Mouse (Mus musculus) frontal cortex, postnatal 25 days (tissue): Measurements from ENCODE around the gene Astn2.

Experiments used
- DNase-seq, 2 experiments: peaks; one replicate each; pipeline ENCODE4 v3.0.0; 2022; ENCODE audit warnings: low spot score in 2 of 2

The Astn2 gene

DNA sequence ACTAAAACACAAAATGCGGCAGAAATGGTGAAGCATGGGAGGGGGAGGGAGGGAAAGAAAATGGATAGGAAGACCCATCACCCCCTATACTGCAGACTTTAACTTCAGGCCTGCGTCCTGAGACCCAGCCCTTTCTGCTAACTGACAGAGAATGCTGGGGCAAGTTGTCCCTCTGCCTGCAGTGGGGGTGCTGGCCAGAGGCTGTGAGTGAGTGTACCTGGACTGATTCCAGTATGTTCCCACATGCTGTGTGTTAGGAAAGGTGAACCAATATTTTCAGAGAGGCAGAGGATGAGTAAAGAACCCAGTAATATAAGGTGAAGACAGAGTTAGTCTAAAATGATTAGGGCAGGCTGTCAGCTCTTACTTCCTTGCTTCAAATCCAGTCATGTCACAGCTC, 561.2 kb downstream of the Astn2 start:
- DNase-seq: no peak

DNA sequence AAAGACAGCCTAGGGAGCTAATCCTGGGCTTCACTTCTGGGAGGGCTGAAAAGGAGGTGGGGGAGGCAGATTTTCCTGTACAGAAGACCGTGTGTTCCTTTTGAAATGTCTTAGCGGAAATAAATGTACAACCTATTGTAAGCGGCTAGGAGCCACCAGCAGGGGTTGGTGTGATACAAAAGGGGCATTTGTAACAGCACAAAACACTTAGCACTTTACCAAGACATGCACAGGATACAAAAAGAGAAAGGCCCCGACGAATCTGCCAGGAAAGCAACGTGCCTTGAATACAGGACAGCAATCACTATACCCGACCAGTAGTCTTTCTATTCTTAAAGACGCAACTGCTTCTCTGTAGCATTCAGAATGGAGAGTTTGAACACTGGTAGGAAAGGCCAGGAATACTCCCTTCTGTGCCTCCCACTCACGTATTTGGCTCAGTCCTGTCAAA, 564.8 kb downstream of the Astn2 start:
- DNase-seq: peak; percentile 13 to 16

DNA sequence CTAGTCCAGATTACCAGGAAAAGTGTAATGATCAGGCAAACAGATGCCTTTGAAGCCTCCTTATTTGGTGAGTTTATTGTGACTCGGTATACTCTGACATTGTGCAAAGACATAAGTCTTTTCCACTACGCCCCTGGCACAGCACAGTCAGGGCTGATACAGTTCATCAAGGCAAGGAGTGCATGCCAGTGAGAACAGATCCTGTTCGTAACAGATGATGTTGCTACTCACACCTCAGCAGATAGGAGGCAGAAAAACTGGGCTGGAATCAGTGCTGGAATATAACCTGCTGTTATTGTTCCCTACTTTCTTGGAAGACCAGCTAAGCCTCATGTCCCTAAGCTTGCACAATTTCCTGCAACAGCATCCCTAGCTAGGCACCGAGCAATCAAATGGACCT, 565.6 kb downstream of the Astn2 start:
- DNase-seq: no peak

DNA sequence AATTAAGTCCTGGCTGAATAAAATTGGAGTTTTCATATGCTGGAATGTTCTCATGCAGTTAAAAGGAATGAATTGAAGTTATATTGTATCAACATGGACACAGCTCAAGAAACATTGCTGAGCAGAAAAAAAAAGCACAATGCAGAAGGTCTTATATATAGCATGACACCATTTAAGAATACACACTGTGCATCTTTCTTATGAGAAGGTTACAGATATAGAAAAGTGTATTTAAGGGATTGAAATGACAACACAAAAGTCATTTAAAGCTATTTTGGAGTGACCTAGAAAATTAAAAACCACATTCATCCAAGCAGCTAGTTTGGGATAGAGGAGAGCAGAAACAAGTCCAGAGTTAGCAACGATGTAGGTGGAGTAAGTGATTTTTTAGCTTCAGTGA, 571.4 kb downstream of the Astn2 start:
- DNase-seq: no peak

DNA sequence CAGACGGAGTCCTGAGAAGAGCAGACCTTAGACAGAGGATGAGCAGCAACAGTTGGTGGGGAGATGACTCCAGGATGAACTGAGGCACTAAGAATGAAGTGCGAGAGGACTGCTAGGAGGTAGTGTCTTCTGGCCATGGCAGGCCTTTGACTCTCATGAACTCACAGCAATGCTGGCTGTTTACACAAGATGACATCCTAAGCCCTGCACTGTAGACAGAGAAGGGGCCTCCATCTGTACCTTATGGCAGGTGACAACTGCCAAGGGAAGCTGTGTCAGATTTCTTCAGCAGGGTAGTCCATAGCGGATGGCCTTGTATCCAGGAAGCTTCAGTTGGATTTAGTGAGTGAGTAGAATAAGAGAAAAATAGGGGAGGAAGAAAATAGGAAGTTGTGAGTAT, 572.5 kb downstream of the Astn2 start:
- DNase-seq: no peak

DNA sequence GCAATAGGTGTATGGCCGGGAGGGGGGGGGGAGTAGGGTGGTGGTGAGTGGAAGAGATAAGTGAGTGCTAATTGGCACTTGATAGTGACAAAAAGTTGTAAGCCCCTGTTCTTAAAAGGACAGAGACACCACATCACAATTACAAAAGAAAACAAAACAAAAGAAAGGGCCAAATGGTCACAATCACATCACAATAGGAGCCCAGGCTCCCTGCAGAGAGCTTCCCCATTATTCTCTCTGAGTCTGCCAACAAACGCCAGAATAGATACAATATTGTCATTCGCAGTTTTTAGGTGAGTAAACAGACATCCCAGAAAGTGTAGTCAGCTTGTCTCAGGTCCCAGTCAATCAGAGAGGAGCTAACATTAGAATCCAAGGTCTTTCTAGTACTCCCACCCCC, 573.9 kb downstream of the Astn2 start:
- no peak for DNase-seq

DNA sequence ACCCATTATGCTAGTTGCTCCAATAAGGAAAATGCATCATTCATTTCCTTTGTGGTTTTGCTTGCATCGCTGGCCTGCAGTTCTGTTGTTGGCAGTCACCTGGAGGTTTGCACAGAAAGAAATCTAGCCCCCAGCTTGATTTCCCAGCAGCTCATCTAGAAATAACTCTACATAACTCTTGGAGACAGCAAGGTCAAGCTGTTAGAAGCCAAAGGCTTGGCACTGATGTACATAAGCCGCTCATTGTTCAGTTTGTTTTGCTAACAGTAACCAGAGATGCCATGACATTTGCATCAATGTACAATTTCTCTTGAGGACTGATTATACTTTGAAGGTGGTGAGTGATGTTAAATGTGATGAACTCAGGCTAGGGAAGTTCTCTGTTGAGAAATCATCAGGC, 583.3 kb downstream of the Astn2 start:
- DNase-seq: no peak

DNA sequence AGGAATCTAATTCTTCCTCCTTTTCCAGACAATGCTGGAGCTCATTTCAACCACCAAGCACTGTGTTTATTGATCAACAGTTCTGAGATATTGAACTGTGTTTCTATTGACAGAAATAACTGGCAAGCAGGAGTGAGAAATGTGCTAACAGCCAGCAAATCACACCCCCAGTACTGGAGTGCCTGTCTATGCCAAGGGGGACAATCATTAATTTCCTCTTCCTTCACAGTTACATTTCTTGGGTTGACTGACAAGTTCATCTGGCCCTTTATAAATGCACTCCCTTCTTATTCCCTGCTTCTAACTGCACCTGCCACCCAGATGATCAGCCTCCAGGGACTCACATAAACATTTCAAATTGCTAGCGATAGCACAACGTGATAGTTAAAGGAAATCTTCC, 584.2 kb downstream of the Astn2 start:
- no peak for DNase-seq

DNA sequence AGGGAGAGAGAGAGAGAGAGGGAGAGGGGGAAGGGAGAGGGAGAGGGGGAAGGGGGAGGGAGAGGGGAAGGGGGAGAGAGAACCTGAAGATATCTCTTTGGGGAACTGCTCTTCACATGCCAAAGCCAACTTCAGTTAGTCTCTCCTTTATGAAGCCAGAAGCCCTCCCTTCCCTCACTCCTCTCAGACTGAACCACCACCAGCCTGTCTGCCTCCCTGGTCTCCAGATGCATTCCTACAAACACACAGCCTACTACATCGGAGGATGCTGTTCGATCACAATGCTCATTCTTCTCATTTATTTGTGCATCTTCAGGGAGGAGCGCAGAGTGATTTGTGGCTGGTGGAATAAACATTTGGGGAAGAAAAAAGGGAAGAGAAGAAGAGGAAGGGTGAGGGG, 584.6 kb downstream of the Astn2 start:
- DNase-seq: no peak

DNA sequence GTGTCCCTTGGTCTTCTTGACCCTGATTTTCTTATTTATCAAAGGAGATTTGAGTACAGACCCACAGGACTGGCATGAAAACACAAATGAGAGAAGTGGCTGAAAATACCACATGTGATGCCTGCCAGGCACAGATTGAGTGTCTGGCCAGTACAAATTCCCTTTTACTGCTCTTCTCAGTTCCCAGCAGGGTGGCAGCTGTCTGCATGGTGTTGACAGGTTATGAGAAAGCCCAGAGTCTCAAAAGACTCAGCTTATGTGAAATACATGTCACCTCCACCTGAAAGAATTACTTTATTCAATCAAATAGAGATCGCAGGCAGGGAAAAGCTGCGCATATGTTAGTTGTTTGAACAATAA, 590.3 kb downstream of the Astn2 start:
- DNase-seq: no peak

DNA sequence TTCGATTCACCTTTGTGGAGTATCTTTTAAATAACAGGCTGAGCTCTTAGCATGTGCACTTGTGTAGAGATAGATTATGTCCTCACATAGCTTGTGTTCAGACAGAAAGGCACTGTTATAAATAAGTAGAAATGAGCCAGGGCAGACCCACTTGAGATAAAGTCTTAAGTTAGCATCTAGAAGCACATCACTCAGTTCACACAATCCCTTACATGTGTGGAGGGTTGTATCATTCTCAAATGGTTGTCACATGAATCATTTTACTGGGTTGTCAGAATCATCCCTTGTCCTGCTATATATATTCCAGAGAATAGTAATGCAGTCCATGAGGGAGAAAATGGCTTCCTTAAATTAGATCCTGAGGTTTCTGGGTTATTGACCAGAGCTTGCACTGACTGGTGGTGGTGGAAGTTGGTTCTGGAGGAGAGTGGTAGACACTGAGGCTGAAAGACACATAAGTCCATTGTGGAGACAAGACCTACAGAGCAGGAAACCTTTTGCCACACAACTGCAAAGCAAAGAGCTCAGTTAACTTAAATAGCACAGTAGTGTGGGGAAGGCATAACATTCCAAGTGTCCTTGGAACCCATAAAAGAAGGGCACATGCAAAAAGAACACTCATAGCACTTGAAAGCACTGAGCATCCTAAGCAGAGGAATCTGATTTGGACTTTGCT, 590.8 kb downstream of the Astn2 start:
- no peak for DNase-seq

DNA sequence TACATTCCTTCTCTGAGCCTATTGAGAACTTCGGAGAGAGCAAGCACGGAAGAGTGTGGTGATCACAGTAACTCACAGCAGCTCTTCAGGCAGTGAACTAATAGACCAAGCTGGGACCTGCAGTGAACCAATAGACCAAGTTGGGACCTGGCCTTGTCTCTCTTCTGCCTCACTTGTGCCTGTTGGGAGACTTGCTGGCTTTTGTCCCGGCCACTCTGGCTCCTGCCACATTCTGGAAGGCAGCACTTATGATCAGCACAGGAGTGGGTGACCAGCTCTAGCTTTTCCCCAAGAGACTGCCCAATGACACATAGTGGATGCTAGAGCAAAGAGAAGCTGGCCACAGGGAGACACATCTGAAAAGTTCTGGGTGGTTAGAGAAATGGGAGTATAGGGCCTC, 597.1 kb downstream of the Astn2 start:
- DNase-seq: no peak

DNA sequence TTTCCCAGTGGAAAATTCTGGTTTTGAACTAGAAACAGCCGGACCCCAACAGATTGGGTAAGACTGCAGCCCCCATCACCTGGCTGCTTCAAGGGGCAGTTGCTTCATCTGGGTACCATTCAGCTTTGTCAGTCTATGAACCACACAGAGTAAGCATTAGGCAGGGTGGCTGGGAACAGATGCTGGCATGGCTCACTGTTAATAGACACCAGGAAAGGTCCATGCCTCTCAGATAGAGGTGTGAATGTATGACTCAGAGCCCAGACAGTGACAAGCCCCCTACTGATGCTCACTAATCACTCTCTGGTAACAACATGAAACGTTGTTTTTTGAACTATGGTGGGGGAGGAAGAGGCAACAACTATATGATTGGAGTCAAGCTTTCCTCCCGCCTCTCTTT, 603.2 kb downstream of the Astn2 start:
- no peak for DNase-seq

DNA sequence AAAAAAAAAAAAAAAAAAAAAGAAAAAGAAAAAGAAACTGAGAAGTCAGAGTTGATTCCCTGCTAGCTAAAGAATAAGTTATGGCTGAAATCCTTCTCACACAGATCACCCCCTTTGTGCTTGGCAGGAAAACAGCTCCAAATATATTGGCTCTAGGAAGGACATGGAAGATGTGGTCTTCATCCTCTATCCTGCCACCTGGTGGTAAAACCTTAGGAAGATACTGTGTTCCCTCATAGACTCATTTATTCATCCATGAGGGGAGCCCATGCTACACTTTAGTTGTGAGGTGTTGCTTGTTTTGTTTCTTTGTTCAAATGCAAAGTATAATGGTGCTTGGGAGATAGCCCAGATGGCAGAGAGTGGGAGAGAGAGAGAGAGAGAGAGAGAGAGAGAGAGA, 613.4 kb downstream of the Astn2 start:
- no peak for DNase-seq

DNA sequence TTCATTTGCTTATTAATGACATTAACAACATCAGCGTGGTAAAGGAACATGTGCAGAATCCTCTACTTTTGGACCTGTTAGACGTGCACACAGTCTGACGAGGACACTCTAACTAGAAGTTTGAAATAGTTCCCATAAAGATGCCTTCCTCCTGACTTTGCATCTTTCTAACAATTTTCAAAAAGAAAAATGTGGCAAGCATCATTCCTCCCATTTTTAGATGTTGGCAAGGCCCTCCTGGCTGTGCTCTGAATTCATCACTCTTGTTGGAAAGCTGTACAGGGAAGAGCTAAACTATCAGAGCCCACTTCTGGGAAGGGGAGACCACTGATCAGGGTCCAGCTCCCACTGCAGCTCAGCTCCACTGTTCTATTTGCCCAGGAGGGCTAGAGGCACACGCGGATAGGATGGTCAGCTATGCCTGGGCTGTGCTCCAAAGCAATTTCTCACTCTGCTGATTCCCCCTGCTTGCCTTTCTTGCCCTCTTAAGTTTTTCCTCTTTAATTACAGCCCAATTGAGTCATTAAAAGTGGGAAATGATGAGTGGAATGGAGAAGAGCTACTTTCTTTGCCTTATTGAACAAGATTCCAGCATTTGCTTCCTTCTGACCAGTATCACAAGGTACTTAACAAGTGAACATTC, 630.9 kb downstream of the Astn2 start:
- no peak for DNase-seq

DNA sequence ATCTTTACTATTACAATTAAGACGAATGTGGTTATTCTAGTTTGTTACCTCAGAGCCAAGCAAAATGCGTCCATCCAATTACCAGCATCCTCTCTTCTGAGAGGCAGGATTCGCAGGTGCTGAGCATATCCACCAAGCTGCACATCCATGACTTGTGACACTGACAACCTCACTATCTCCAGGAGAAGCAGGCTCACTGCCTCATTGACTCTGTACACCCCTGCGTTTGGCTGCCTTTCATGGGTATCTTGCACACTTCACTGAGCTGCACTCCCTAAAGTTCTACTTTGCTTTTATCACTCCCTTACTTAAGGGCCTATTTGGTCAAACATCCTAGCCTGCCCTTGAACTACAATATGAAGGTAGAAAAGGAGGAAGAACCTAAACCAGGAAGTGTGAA, 633.5 kb downstream of the Astn2 start:
- no peak for DNase-seq

DNA sequence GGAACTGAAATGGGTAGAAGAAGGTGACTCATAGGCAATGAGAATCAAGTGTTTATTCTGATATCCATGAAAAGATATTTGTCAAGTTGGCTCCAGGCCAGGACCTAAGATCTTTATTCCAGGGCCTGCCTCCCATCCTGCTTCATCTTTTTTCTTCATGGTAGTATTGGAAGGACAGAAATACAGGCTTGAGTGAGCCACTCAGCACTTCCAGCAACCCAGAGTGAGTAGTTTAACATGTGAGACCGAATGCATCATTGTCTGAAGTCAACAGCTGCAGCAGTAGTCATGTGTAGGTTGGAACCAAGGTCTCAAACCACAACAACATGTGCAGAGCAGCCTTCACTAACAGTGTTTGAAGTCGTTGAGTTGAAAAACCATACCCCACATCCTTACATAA, 636.5 kb downstream of the Astn2 start:
- no peak for DNase-seq

DNA sequence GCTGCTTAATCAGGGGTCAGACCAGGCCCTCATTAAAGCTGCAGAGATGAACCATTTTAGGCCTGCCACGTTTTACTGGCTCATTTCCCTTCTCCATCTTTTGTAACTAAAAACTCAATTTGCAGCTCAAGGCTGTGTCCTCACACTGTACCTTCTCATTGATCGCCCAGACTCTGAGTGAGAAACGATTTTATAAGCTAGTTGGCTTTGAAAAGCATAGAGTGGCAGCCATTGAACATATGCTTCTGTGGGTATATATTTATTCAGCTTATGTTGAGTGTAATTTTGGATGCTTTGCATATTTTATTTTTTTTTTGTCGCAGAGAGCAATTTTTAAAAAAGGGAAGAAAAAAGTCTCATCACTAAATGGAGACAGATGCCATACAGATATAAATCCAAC, 637.0 kb downstream of the Astn2 start:
- no peak for DNase-seq

DNA sequence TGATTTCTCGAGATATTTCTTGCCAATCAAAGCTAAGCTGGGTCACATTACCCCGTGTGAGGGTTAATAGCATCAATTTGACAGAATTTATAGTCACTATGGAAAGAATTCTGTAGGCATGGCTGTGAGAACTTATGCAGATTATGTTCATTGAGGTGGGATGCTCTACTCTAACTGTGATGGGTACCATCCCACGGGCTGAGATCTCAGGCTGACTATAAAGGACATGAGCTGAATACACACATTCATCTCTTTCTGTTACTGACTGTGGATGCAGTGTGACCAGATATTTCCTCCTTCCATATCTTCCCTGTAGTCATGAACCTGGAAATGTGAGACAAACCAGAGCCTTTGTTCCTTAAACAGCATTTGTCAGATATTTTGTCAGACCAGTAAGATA, 639.1 kb downstream of the Astn2 start:
- DNase-seq: no peak

DNA sequence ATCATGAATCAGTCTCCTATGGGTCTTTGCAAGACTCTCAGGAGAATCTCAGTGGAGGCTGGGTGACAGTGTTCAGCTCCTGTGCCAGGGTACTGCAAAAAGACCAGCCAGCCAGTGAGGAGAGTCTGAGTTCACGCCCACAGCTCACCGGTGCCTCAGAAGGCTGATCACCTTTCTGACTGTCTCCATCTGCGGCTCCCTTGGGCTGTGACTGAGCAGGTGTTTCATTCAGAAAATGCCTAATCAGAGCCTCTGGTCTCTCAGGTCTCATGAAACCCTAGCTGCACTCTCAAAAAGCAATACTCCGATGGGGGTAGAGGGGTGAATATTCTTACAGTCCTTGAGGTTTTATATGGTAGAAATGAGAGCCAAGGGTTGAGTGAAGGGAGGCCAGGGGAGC, 640.1 kb downstream of the Astn2 start:
- DNase-seq: no peak

DNA sequence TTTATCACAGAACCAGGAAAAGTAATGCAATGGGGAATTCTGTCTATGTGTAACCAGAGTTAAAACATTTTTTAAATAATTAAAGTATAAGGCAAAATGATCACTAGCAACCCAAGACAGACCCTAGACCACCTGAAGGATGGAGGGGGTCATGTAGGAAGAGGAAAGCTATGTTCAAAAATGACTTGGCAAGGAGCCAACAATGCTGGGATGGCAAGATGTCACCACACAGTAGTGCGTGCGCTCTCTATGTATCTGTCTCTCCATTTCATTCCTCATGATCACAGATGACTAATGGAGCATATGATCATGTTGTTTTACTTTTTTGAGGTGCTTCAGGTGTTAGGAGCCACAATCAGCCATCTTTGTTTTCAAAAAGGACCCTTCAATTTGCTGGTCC, 640.6 kb downstream of the Astn2 start:
- DNase-seq: no peak

DNA sequence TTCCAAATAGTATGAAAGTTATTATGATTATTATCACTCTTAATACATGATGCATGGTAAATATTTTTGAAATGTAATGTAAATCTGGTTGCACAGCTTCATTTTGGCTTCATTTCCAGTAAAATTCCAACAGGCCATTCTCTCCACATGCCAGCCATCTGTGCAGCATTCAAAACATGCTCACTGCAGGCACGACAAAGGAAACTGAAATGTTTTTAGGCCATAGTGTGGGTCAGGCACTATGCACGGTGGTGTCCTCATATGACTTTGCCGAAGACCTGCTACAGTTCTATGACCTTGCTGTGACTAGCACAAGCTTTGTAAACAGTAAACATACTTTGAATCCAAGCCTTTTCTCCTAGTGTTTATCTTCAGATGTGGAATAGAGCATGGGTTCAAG, 642.3 kb downstream of the Astn2 start:
- no peak for DNase-seq

DNA sequence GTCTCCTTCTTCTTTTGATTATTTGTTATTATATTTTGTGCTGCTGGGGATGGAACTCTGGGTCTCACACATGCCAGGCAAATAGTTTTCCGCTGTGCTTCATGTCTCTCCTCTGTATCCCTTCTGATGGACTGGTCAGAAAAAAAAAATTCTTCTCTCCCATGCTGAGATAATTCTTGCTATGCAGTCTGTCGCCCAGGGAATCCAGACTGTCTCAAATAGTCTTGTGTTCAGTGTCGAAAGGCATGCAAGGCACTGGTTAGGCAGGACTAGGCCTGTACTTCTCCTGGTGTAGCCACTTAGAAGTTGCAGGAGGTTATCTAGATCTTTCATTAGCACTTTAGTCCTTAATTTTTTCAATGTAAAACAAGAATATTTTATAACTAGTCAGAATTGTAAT, 642.8 kb downstream of the Astn2 start:
- no peak for DNase-seq

DNA sequence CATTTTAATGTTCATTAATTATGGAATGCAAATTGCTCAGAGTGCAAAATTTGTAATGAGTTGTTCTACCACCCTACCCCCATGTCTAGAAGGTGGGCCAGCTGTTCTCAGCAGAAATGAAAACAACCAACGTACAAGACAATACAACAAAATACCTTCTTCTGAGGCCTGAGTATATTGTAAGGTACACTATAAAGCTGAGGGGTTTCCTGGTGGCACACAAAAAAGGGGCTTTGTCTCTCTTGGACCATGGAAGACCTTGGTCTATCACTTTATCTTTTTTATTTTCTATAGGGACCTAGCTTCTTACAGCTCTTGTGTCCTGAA, 645.6 kb downstream of the Astn2 start:
- no peak for DNase-seq
